Mouse (Mus musculus): ENCODE measurements at regions not wholly inside any gene's neighbourhood (a gene's known extent, or its start where the extent isn't known, plus 50 kb on each side); places are given as distances from the start of the nearest gene placed in this dataset.

GRCm38 (mm10) chr16:74984207-74984606 is 572.6 kb upstream of the Robo2 start:
- no peak for DNase-seq (ENCODE audit: low spot score)

GRCm38 (mm10) chr16:74966099-74966498 is 554.5 kb upstream of the Robo2 start:
- no peak for DNase-seq (ENCODE audit: low spot score)

- DNase-seq (ENCODE audit: low spot score): no peak
These were observed 518.1 kb upstream of the Robo2 start for GRCm38 (mm10) chr16:74929739-74930138.

GRCm38 (mm10) chr16:74900835-74901234 is 489.2 kb upstream of the Robo2 start:
- DNase-seq (ENCODE audit: low spot score): no peak

- DNase-seq (ENCODE audit: low spot score): no peak
These were observed 476.1 kb upstream of the Robo2 start for GRCm38 (mm10) chr16:74887724-74888123.

GRCm38 (mm10) chr16:74878603-74879002 is 467.0 kb upstream of the Robo2 start:
- DNase-seq (ENCODE audit: low spot score): no peak

- DNase-seq (ENCODE audit: low spot score): no peak
These were observed 462.1 kb upstream of the Robo2 start for GRCm38 (mm10) chr16:74873756-74874155.

- DNase-seq (ENCODE audit: low spot score): peak; percentile 29
These were observed 446.1 kb upstream of the Robo2 start for GRCm38 (mm10) chr16:74857752-74858151.

GRCm38 (mm10) chr16:74840006-74840405 is 428.4 kb upstream of the Robo2 start:
- DNase-seq (ENCODE audit: low spot score): peak; percentile 3

- no peak for DNase-seq (ENCODE audit: low spot score)
These were observed 402.8 kb upstream of the Robo2 start for GRCm38 (mm10) chr16:74814386-74814785.

GRCm38 (mm10) chr16:74809154-74809825 is 397.7 kb upstream of the Robo2 start:
- no peak for DNase-seq (ENCODE audit: low spot score)

GRCm38 (mm10) chr16:74806775-74807174 is 395.1 kb upstream of the Robo2 start:
- no peak for DNase-seq (ENCODE audit: low spot score)

- no peak for DNase-seq (ENCODE audit: low spot score)
These were observed 389.7 kb upstream of the Robo2 start for GRCm38 (mm10) chr16:74801296-74801695.

- DNase-seq (ENCODE audit: low spot score): no peak
These were observed 384.7 kb upstream of the Robo2 start for GRCm38 (mm10) chr16:74796303-74796653.

GRCm38 (mm10) chr16:74795360-74796302 is 384.0 kb upstream of the Robo2 start:
- no peak for DNase-seq (ENCODE audit: low spot score)

GRCm38 (mm10) chr16:74785365-74786119 is 373.9 kb upstream of the Robo2 start:
- DNase-seq (ENCODE audit: low spot score): no peak

GRCm38 (mm10) chr16:74780388-74780787 is 368.8 kb upstream of the Robo2 start:
- no peak for DNase-seq (ENCODE audit: low spot score)

GRCm38 (mm10) chr16:74768264-74768663 is 356.6 kb upstream of the Robo2 start:
- DNase-seq (ENCODE audit: low spot score): no peak

- DNase-seq (ENCODE audit: low spot score): no peak
These were observed 345.2 kb upstream of the Robo2 start for GRCm38 (mm10) chr16:74756720-74757345.

GRCm38 (mm10) chr16:74750900-74751299 is 339.3 kb upstream of the Robo2 start:
- DNase-seq (ENCODE audit: low spot score): no peak

- no peak for DNase-seq (ENCODE audit: low spot score)
These were observed 337.4 kb upstream of the Robo2 start for GRCm38 (mm10) chr16:74749006-74749405.

GRCm38 (mm10) chr16:74743512-74743911 is 331.9 kb upstream of the Robo2 start:
- no peak for DNase-seq (ENCODE audit: low spot score)
